Mouse (Mus musculus): ENCODE results near the gene Tshr. TPM values are rescaled to one million over a fixed set of nuclear protein-coding genes. Genes with fewer than 3 reads are reported as not detected.

The Tshr gene
- polyA plus RNA-seq, 1 experiment, result not detected

DNA sequence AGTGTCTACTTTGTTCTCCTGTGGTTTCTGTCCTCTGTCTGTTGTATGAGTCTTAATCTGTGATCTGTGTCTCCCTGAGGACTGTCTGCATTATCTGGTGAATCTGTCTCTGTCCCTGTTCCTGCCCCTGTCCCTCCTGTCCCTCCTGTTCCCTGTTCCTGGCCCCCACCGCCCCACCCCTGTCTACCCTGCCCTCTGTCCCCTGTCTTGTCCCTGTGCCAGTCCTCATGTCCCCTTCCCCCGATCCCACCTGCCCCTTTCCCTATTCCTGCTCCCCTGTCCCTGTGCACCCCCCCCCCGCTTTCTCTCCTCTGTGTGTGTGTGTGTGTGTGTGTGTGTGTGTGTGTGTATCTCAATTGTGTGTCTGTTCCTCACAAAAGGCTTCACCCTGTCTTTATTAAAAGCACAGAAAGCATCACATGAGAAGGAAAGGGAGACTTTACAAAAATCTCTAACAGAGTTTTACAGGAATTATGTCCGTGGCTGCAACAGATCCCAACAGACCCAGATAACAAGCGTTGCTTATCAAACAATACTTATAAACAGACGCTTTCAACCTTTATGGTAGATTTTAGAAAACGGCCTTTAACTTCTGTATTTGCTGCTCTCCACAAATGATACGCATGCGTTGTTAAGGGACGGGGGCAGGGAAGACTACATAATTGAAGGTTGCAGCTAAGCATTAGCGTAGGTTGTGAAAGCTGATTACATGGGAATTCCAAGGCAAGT lies 111.3 kb downstream of the Tshr start:
- Histone ChIP-seq H3K4me3 (replicated peaks) (no peak overlapping the region), H3K9me3 (no peaks in the 10 kb centered on the region), H3K4me1 (no peaks in the 10 kb centered on the region), H3K27me3 (replicated peaks) (no peaks in the 10 kb centered on the region), H3K36me3 (replicated peaks; ENCODE audit: low read length) (no peaks in the 10 kb centered on the region)
- TF ChIP-seq GATA1 (IDR thresholded peaks at IDR 0.05; ENCODE audit: borderline replicate concordance, low read length) (no peak), FLI1 (IDR thresholded peaks at IDR 0.05; ENCODE audit: low read length) (no peak)

DNA sequence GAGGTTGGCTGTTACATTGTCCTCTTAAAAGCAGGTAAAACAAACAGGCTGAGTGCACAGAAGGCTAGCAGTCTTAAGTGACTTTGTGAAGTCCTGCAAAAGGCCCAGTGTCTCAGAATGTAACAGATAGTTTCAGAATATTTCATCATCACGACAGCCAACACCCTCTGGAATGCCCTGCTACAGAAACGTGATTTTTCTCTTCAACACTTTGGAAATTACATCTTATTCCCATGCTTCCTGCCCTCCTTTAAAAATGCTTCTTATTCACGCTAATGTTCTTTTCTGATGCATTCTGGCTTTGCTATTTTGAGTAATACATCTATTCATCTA lies 111.8 kb downstream of the Tshr start:
- Histone ChIP-seq H3K4me3 (replicated peaks) (no peak overlapping the region), H3K9me3 (no peaks in the 10 kb centered on the region), H3K27me3 (replicated peaks) (no peaks in the 10 kb centered on the region), H3K36me3 (replicated peaks; ENCODE audit: low read length) (no peaks in the 10 kb centered on the region), H3K4me1 (no peaks in the 10 kb centered on the region)
- TF ChIP-seq FLI1 (IDR thresholded peaks at IDR 0.05; ENCODE audit: low read length), result no peak
- no peak for TF ChIP-seq GATA1 (IDR thresholded peaks at IDR 0.05; ENCODE audit: borderline replicate concordance, low read length)

DNA sequence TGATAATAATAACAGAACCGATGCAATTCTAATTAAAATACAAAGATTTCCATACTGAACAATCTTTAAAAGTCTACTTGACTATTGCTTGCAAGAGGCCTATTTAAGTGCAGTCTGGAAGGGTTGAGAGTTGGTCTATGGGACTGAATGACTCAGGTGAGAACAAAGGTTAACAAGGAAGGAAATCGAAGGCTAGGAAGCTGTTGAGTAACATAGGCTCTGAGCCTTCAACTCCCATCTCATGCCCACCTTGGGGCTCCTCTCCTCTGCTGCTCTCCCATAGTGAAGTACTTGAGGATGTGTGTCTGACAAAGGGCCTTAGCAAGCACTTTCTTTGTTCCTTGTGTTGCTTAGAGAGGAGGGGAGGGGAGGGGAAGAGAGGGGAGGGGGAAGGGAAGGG lies 116.1 kb downstream of the Tshr start:
- Histone ChIP-seq H3K27me3 (replicated peaks) (no peaks in the 10 kb centered on the region), H3K9me3 (peaks cover 14% of the 10 kb centered on the region), H3K4me3 (replicated peaks) (no peak overlapping the region), H3K4me1 (no peaks in the 10 kb centered on the region), H3K36me3 (replicated peaks; ENCODE audit: low read length) (no peaks in the 10 kb centered on the region)
- TF ChIP-seq FLI1 (IDR thresholded peaks at IDR 0.05; ENCODE audit: low read length) (no peak), GATA1 (IDR thresholded peaks at IDR 0.05; ENCODE audit: borderline replicate concordance, low read length) (no peak)

DNA sequence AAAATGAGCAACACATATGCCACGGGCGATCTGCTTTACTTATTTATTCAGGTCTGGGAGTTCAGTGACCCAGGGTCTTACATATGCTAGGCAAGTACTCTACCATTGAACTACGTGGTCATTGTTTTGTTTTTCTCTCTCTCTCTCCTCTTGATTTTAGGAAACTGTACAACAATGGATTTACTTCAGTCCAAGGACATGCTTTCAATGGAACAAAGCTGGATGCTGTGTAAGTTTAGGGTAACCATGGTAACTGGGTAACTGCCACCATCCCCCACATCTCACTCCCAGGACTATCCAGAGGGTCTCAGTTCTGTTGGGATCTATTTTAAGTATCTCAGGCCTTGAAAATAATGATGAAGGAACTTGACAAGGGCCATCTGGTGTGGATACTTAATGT lies 127.4 kb downstream of the Tshr start:
- H3K4me1 ChIP-seq, result no peaks in the 10 kb centered on the region
- no peaks in the 10 kb centered on the region for H3K27me3 ChIP-seq (replicated peaks)
- H3K9me3 ChIP-seq, result no peaks in the 10 kb centered on the region
- H3K4me3 ChIP-seq (replicated peaks), result no peak overlapping the region
- H3K36me3 ChIP-seq (replicated peaks; ENCODE audit: low read length), result no peaks in the 10 kb centered on the region
- no peak for TF ChIP-seq GATA1 (IDR thresholded peaks at IDR 0.05; ENCODE audit: borderline replicate concordance, low read length)
- TF ChIP-seq FLI1 (IDR thresholded peaks at IDR 0.05; ENCODE audit: low read length), result no peak

DNA sequence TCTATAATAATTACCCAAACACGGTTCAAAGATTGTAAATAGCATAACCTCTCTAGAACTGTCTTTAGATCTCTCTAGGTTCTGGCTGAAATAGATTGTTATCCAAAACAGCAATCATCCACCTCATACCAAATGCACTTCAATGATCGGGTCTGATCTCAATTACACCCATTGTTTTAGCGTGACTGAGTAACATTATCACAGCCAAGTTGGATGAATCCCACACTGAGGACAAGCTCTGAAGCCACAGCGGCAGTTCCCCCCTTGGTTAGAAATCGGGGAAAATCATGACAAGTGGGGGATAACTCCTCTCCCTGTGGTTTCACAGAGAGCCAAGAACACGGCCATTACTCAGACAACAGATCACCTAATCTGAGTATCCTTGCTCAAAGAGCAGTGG lies 129.6 kb downstream of the Tshr start:
- Histone ChIP-seq H3K27me3 (replicated peaks) (no peaks in the 10 kb centered on the region), H3K9me3 (no peaks in the 10 kb centered on the region), H3K4me3 (replicated peaks) (no peak overlapping the region), H3K4me1 (no peaks in the 10 kb centered on the region), H3K36me3 (replicated peaks; ENCODE audit: low read length) (no peaks in the 10 kb centered on the region)
- TF ChIP-seq GATA1 (IDR thresholded peaks at IDR 0.05; ENCODE audit: borderline replicate concordance, low read length) (no peak), FLI1 (IDR thresholded peaks at IDR 0.05; ENCODE audit: low read length) (no peak)

DNA sequence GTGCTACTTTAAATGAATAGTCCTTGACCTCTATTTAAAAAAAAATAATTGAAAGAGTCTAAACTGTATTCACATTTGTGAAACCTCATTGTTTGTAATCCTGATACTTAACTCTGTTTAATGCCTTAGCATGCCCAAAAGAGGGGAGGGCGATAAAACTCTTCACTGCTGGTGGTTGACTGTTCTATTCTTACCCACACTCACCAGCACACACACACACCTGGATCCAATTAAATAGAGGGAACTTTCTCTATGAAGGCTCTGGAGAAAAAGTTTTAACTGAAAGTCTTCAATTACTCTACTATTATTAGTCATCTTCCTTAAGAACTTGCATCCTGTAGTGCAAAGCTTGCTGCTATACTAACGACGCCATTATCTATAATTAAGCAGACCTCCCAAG lies 133.4 kb downstream of the Tshr start:
- no peaks in the 10 kb centered on the region for H3K9me3 ChIP-seq
- TF ChIP-seq GATA1 (IDR thresholded peaks at IDR 0.05; ENCODE audit: borderline replicate concordance, low read length), result no peak
- TF ChIP-seq FLI1 (IDR thresholded peaks at IDR 0.05; ENCODE audit: low read length), result no peak
- no peaks in the 10 kb centered on the region for H3K27me3 ChIP-seq (replicated peaks)
- no peaks in the 10 kb centered on the region for H3K4me1 ChIP-seq
- no peak overlapping the region for H3K4me3 ChIP-seq (replicated peaks)
- no peaks in the 10 kb centered on the region for H3K36me3 ChIP-seq (replicated peaks; ENCODE audit: low read length)

DNA sequence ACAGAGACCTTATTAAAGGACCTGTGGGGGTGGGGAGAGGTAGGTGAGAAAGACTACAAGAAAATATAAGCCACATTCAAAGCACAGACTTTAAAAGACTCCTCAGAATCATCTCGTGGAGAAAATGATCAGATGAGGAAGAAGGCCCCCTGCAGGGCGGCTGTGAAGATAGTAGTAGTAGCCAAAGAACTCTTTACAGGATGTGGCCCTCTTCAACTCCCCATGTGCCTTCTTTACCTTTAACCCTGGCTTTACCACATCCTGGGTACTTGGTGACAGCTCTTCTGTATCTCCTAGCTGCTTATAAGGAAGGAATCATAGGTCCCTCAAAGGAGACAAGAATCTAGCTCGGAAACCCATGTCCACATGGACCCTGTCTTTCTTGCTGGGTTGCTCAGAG lies 139.3 kb downstream of the Tshr start:
- Histone ChIP-seq H3K36me3 (replicated peaks; ENCODE audit: low read length) (no peaks in the 10 kb centered on the region), H3K4me3 (replicated peaks) (no peak overlapping the region), H3K9me3 (peaks cover 6% of the 10 kb centered on the region), H3K27me3 (replicated peaks) (no peaks in the 10 kb centered on the region), H3K4me1 (no peaks in the 10 kb centered on the region)
- no peak for TF ChIP-seq GATA1 (IDR thresholded peaks at IDR 0.05; ENCODE audit: borderline replicate concordance, low read length)
- no peak for TF ChIP-seq FLI1 (IDR thresholded peaks at IDR 0.05; ENCODE audit: low read length)

DNA sequence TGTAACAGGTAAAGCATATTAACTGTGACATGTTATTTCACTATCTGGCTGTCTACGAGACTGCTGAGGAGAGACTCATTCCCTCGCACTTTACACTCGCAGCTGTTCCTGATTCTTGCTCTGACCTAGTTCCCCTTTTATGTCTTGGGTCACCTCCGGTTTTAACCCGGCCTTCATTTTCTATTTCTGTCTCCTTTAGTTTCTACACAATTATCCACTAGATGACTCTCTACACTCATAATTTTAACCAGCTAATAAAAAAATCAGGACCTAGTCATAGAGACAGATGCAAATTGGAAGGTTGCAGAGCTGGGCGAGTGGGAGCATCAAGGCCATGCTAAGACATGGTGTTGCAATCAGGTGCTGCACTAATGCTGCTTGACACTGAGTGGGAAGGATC lies 150.2 kb downstream of the Tshr start:
- H3K9me3 ChIP-seq, result peaks cover 9% of the 10 kb centered on the region
- no peaks in the 10 kb centered on the region for H3K36me3 ChIP-seq (replicated peaks; ENCODE audit: low read length)
- H3K27me3 ChIP-seq (replicated peaks), result no peaks in the 10 kb centered on the region
- H3K4me3 ChIP-seq (replicated peaks), result peak overlapping the region; percentile 51
- 0 out of 2 replicates have a peak, but pooled peaks cover 3% of the 10 kb centered on the region for H3K4me1 ChIP-seq
- TF ChIP-seq FLI1 (IDR thresholded peaks at IDR 0.05; ENCODE audit: low read length), result no peak
- TF ChIP-seq GATA1 (IDR thresholded peaks at IDR 0.05; ENCODE audit: borderline replicate concordance, low read length), result no peak

DNA sequence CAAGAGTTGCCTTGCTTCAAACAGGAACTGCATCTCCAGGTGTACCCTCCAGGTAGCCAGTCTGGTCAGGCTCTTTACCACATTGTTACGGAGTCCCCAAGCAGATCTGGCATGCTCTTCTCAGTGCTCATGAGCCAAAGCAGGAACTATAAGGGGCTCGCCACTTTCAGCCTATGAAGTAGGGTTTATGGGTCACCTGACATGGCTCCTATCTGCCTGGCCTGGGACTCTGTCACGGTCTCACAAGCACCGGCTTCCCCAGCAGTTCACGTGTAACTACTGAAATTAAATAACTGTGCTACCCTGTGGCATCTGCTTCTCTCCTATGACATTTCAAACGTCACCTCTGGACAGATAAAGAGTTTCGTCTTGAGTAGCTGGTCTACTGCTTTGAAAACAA lies 155.8 kb downstream of the Tshr start:
- Histone ChIP-seq H3K27me3 (replicated peaks) (no peaks in the 10 kb centered on the region), H3K4me3 (replicated peaks) (no peak overlapping the region), H3K9me3 (peaks cover 21% of the 10 kb centered on the region), H3K36me3 (replicated peaks; ENCODE audit: low read length) (no peaks in the 10 kb centered on the region), H3K4me1 (no peaks in the 10 kb centered on the region)
- TF ChIP-seq FLI1 (IDR thresholded peaks at IDR 0.05; ENCODE audit: low read length) (no peak), GATA1 (IDR thresholded peaks at IDR 0.05; ENCODE audit: borderline replicate concordance, low read length) (no peak)

DNA sequence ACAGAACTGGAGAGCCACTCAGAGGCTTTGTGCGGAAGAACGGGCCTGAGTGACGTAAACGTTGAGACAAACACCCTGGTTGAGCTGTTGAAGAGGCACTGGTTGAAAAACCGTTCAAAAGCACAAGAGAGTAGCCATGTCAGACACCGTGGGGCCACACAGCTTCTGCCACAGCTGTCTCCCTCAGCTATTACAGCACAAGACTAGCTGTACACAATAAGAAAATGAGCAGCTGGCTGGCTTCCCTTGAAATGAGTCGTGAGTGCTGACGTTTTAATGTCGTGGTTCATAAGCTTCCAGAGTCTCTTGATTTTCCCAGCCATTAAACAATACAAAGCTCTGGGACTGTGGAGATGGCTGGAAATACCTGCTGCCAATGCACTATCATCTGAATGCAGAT lies 165.1 kb downstream of the Tshr start:
- no peaks in the 10 kb centered on the region for H3K9me3 ChIP-seq
- H3K4me1 ChIP-seq, result no peaks in the 10 kb centered on the region
- no peaks in the 10 kb centered on the region for H3K27me3 ChIP-seq (replicated peaks)
- no peak overlapping the region for H3K4me3 ChIP-seq (replicated peaks)
- H3K36me3 ChIP-seq (replicated peaks; ENCODE audit: low read length), result peaks cover 11% of the 10 kb centered on the region
- TF ChIP-seq GATA1 (IDR thresholded peaks at IDR 0.05; ENCODE audit: borderline replicate concordance, low read length) (no peak), FLI1 (IDR thresholded peaks at IDR 0.05; ENCODE audit: low read length) (no peak)
